Mouse (Mus musculus): ENCODE results near the gene Pcx.

Gene Pcx

GRCm38 (mm10) chr19:4509986-4510963 is at the start of gene Pcx:
Gene Pcx, plus strand, starts transcription at chr19:4510472.
- peak; percentile 98 to 99 for DNase-seq (ENCODE audit: low spot score in 2 of 2)

GRCm38 (mm10) chr19:4461981-4462380 is 48.3 kb upstream of the Pcx start:
- DNase-seq (ENCODE audit: low spot score in 2 of 2) = no peak

GRCm38 (mm10) chr19:4464666-4465065 is 45.6 kb upstream of the Pcx start:
- no peak for DNase-seq (ENCODE audit: low spot score in 2 of 2)

DNA sequence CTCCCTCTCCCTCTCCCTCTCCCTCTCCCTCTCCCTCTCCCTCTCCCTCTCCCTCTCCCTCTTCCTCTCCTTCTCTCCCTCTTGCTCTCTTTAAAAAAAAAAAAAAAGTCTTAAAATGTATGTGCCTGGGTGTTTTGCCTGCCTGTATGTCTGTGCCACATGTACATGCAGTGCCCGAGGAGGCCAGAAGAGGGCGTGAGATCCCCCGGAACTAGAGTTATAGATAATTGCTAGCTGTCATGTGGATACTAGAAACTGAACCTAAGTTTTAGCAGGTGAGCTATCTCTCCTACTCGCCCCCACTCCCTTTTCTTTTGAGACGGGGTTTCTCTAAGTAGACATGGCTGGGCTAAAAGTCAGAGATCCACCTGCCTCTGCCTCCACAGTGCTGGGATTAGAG is 41.9 kb upstream of the Pcx start:
- no peak for DNase-seq (ENCODE audit: low spot score in 2 of 2)

- DNase-seq (ENCODE audit: low spot score in 2 of 2) = no peak
These were observed 36.7 kb upstream of the Pcx start for GRCm38 (mm10) chr19:4473549-4473948.

DNA sequence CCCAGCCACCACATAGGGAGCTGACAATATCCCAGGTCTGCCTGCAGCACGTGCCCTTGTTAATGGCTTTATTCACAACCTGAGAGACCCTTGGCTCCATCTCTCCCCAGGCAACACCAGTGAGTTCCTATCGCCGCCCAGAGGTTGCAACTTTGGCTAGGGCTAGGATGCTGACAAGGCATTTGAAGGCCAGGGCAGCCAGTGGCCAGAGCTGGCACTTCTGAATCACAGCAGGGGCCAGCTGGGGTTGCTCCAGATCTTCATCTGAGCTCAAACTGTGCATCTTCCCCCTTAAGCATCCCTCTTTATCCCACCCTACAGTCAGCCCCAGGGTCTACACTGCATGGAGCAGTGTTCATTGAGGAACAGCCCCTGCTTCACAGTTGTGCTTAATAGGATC is 35.5 kb upstream of the Pcx start:
- DNase-seq (ENCODE audit: low spot score in 2 of 2) = no peak

GRCm38 (mm10) chr19:4475224-4475925 is 34.9 kb upstream of the Pcx start:
- DNase-seq (ENCODE audit: low spot score in 2 of 2) = no peak

- DNase-seq (ENCODE audit: low spot score in 2 of 2) = peak in 1 of 2 experiments; percentile 51
These were observed 33.5 kb upstream of the Pcx start for GRCm38 (mm10) chr19:4476601-4477257.

GRCm38 (mm10) chr19:4477345-4478189 is 32.7 kb upstream of the Pcx start, which contains the start of gene Syt12:
Gene Syt12, minus strand, starts transcription at chr19:4477447.
- peak; percentile 38 to 61 for DNase-seq (ENCODE audit: low spot score in 2 of 2)

DNA sequence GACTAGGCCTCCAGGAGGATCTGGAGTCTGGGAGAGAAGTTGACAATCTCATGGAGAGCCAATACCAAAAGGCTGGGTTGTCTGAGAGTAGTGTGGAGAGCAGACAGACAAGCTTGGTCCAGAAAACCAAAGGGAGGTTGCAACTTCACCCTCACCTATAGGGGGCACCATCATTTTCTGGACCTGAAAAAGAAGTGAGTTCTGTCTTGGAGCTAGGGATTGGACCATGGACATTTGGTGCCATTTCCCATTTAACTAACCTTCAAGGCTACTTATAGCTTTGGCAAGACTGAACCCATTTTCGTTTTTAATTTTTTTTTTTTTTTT is 32.1 kb upstream of the Pcx start:
- no peak for DNase-seq (ENCODE audit: low spot score in 2 of 2)

- no peak for DNase-seq (ENCODE audit: low spot score in 2 of 2)
These were observed 30.2 kb upstream of the Pcx start for GRCm38 (mm10) chr19:4480041-4480440.

DNA sequence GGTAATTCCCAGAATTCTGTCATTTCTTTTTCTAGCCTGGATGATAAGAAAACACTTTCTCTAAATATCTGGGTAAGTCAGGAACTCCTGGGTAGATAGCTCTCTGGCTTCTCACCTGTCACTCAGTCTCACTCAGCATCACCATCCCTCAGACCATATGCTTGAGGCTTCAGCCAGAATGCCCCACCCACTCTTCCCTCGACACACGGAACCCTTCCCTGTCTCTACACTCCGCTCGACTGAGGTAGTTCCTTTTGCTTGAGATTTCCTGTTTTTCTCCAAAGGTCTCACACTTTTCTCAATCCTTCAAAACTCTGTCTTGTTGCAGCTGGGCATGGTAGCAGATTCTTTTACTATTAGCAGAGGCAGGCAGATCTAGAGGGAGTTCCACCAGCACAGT is 28.9 kb upstream of the Pcx start:
- no peak for DNase-seq (ENCODE audit: low spot score in 2 of 2)

DNA sequence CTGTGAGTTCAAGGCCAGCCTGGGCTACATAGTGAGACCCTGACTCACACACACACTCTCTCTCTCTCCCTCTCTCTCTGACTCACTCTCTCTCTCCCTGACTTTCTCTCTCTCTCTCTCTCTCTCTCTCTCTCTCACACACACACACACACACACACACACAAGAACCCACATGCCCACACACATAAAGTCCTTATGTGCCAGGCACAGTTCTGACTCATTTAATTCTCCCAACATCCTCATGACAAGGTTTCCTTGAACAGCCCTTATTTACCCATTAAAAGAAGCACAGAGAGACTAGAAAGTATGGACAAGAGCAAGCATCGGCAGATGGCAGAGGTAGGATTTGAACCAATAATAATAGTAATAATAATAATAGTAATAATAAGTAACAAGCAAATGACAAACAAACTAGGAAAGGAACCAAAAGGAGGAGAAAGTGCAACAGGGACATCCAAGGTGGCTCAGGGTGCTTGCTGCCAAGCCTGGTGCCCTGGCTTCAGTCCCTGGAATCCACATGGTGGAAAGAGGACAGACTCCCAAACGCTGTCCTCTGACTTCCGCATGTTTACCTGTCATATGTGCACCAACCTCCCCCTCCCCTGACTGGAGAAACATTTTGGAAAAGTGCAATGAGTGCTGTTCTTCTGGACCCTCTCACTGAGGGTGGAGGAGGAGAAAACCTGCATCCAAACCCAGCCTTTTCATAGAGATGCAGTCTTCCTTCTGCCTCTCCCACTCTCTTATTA is 28.0 kb upstream of the Pcx start:
- DNase-seq (ENCODE audit: low spot score in 2 of 2) = no peak

DNA sequence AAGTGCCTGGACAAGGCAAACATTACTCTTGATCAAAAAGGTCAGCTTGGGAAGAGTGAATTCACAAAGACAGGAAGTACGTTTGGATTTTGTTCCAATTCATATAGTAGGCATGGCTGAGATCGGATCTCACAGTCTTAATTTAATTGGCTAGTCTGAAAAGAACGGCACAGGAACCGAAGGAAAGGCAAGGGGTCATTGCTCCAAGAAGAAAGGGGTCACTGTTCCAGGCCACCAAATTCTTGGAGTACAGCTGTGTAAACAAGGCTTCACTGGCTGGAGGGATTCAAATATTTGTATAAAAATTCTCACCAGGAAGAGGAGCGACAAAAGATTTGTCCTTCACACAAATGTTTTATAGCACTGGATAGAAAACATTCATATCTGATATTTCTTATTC is 25.3 kb upstream of the Pcx start:
- no peak for DNase-seq (ENCODE audit: low spot score in 2 of 2)

- no peak for DNase-seq (ENCODE audit: low spot score in 2 of 2)
These were observed 22.4 kb upstream of the Pcx start for GRCm38 (mm10) chr19:4487877-4488276.

DNA sequence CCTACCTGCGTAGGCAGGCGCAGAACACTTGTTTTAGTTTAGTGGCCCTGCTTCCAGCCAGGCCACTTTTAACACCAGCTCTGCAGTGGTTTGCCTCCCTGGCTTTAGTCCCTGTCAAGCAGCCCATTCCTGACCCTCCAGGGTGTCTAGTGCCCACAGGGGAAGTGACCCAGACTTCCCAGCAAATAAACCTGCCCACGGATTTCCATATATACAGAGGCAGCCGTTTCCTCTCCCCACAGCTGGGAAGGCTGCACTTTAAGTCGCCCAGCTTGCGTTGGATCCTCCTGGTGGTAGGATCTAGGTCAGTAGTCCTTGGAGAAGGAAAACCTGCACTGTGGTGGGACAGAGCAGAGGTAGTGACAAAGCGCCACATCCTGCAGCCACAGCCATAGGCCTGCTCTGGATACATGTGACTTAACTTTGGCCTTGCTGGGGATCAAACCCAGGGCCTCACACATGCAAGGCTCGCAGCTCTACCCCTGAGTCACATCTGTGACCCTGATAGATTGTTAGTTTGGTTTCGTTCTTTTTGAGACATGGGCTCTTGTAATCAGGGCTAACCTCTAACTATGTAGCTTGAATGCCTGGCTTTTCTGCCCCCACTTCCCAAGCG is 19.1 kb upstream of the Pcx start:
- DNase-seq (ENCODE audit: low spot score in 2 of 2) = no peak

DNA sequence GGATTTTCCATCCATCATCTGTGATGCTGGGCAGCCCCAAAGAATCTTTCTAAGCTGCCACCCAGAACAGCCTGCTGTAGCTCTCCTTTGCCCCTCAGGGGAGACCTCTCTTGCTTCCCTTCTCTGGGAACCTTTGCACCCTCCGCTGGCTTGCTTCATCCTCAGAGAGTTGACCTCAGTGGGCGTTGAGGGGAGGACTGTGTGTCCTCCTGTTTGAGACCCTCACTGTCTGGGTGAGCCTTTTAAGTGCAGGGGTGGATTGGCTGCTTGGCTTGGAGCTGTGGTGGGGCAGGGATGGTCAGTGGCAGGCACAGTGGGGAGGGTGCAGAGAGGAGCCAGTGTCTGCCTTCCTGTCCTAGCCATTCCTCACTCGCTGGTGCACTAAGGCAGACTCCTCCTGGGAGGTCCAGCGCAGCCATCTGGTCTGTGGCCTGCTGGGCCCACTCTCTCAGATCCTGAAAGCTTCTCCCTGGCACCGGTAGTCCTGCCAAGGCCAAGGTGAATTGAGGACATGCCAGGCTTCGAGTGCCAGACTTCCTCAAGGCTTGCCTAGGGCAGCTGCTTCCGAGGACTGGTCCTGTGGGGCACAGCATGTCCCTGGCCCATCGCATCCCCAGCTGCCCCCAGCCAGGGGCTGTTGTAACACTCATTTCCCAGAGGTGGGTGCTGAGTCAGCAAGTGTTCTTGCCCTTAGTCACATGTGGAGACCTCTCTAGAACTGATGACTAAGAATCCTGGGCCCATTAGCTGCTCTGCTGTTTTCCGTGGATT is 17.6 kb upstream of the Pcx start:
- DNase-seq (ENCODE audit: low spot score in 2 of 2) = peak in 1 of 2 experiments; percentile 62

DNA sequence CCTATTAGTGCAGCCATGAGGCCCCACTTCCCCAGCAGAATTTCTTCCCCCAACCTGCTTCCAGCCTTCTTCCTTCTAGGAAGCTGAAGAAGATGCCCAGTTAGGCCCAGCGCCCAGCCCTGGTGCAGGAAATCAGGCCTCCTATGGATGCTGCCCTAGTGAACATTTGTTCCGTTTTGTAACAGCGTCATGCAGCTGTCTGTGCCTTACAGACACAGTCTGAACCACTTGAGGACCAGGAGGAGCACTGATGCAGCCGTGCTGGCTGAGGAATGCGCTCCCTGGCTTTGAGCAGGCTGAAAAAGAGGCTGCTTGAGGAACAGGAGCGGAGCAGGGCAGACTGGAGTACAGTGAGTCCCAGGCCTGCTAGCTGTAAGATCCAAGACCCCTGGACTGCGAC is 15.6 kb upstream of the Pcx start:
- no peak for DNase-seq (ENCODE audit: low spot score in 2 of 2)

- no peak for DNase-seq (ENCODE audit: low spot score in 2 of 2)
These were observed 14.5 kb upstream of the Pcx start for GRCm38 (mm10) chr19:4495814-4496213.

Measured in frontal cortex, postnatal 10 days (tissue).